Mouse (Mus musculus) heart, postnatal 0 days (tissue): ENCODE measurements around the gene Kpna2.

Experiments used
- CTCF ChIP-seq: IDR thresholded peaks from 2 replicates; pipeline ENCODE4 v1.5.1; 2016; ENCODE audit warnings: antibody characterized with exemption, control low read depth, low read depth
- EP300 ChIP-seq: IDR thresholded peaks from 2 replicates; pipeline ENCODE4 v1.6.1; 2016; ENCODE audit warnings: antibody characterized with exemption, low read depth

GRCm38 (mm10) chr11:107028275-107028618 is 28.9 kb upstream of the Kpna2 start:
- TF ChIP-seq EP300 (no peak), CTCF (no peak)
